Mouse (Mus musculus): ENCODE data around the gene Zwilch. TPM values are rescaled to one million over a fixed set of nuclear protein-coding genes. Genes with fewer than 3 reads are reported as not detected.
A peak's percentile ranks its signal among the peaks of the same experiment; 100 is the strongest.

Zwilch gene
- polyA plus RNA-seq (2012; rRNA removed), result 8.1 and 8.3 TPM in 2 replicates

- DNase-seq, result peak; percentile 77
- no peak for TF ChIP-seq CTCF (IDR thresholded peaks at IDR 0.05; ENCODE audit: borderline replicate concordance, control insufficient read depth, extremely low read depth, insufficient read depth, low read length, poor library complexity)
- TF ChIP-seq POLR2A (IDR thresholded peaks at IDR 0.05; ENCODE audit: control insufficient read depth, extremely low read depth, insufficient read depth, low read length, poor library complexity), result peak; percentile 62; the same call in 1 of the 2 replicates
- H3K27ac ChIP-seq (ENCODE audit: control insufficient read depth, insufficient read depth, low read length), result peak within 1 kb of the TSS; percentile 74
- peak within 1 kb of the TSS; percentile 97 for H3K4me3 ChIP-seq (ENCODE audit: control insufficient read depth, insufficient read depth, low read length)
- H3K27me3 ChIP-seq (ENCODE audit: control insufficient read depth, insufficient read depth, low read length), result no peaks in the 10 kb centered on the region
- H3K4me1 ChIP-seq (replicated peaks; ENCODE audit: control insufficient read depth, insufficient read depth, low read length), result peaks cover 4% of the 10 kb centered on the region
- WGBS, result under 1% methylated on average over 42 of the region's 42 CpGs
- H3K36me3 ChIP-seq (ENCODE audit: control insufficient read depth, insufficient read depth, low read length), result peaks cover 30% of the 10 kb centered on the region
These were observed at the start of gene Zwilch, which contains the start of gene Rpl4 for GRCm38 (mm10) chr9:64172816-64173665. TSS of gene Zwilch (minus strand) at chr9:64173104. TSS of gene Rpl4 (plus strand) at chr9:64173375.

DNA sequence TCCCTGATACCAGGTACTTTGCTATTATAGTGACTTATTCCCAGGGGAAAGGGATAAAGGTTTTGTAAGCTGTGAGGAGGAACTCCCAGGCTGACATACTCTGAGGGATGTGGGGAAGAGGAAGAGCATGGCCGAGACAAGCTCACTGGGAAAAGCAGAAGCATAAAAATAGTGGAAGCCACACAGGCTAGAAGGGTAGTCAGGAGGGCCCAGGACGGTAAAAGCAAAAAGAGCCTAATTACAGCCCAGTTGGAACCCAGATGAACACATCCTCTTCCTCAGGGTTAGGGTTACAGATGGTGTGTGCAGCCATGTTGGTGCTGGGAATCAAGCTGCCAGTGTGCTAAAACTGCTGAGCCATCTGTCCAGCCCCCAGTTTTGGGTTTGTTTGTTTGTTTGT lies 49.2 kb upstream of the Zwilch start:
- H3K4me3 ChIP-seq (ENCODE audit: control insufficient read depth, insufficient read depth, low read length), result no peak overlapping the region
- no peak for DNase-seq
- WGBS, result 68% methylated on average over 2 of the region's 2 CpGs
- H3K4me1 ChIP-seq (replicated peaks; ENCODE audit: control insufficient read depth, insufficient read depth, low read length), result no peaks in the 10 kb centered on the region
- TF ChIP-seq CTCF (IDR thresholded peaks at IDR 0.05; ENCODE audit: borderline replicate concordance, control insufficient read depth, extremely low read depth, insufficient read depth, low read length, poor library complexity), result no peak
- TF ChIP-seq POLR2A (IDR thresholded peaks at IDR 0.05; ENCODE audit: control insufficient read depth, extremely low read depth, insufficient read depth, low read length, poor library complexity), result no peak
- no peaks in the 10 kb centered on the region for H3K27me3 ChIP-seq (ENCODE audit: control insufficient read depth, insufficient read depth, low read length)
- no peak overlapping the region for H3K27ac ChIP-seq (ENCODE audit: control insufficient read depth, insufficient read depth, low read length)
- H3K36me3 ChIP-seq (ENCODE audit: control insufficient read depth, insufficient read depth, low read length), result no peaks in the 10 kb centered on the region

- Histone ChIP-seq H3K27me3 (ENCODE audit: control insufficient read depth, insufficient read depth, low read length) (no peaks in the 10 kb centered on the region), H3K36me3 (ENCODE audit: control insufficient read depth, insufficient read depth, low read length) (no peaks in the 10 kb centered on the region), H3K27ac (ENCODE audit: control insufficient read depth, insufficient read depth, low read length) (no peak overlapping the region), H3K4me1 (replicated peaks; ENCODE audit: control insufficient read depth, insufficient read depth, low read length) (no peaks in the 10 kb centered on the region), H3K4me3 (ENCODE audit: control insufficient read depth, insufficient read depth, low read length) (no peak overlapping the region)
- WGBS, result 77% methylated on average over 4 of the region's 4 CpGs
- TF ChIP-seq POLR2A (IDR thresholded peaks at IDR 0.05; ENCODE audit: control insufficient read depth, extremely low read depth, insufficient read depth, low read length, poor library complexity), result no peak
- no peak for DNase-seq
These were observed 48.6 kb upstream of the Zwilch start for GRCm38 (mm10) chr9:64221480-64221879.

GRCm38 (mm10) chr9:64220603-64221002 lies 47.7 kb upstream of the Zwilch start:
- no peak for DNase-seq
- Histone ChIP-seq H3K4me3 (ENCODE audit: control insufficient read depth, insufficient read depth, low read length) (no peak overlapping the region), H3K27me3 (ENCODE audit: control insufficient read depth, insufficient read depth, low read length) (no peaks in the 10 kb centered on the region), H3K4me1 (replicated peaks; ENCODE audit: control insufficient read depth, insufficient read depth, low read length) (no peaks in the 10 kb centered on the region), H3K27ac (ENCODE audit: control insufficient read depth, insufficient read depth, low read length) (no peak overlapping the region), H3K36me3 (ENCODE audit: control insufficient read depth, insufficient read depth, low read length) (no peaks in the 10 kb centered on the region)
- WGBS, result 100% methylated on average over 1 of the region's 1 CpGs
- no peak for TF ChIP-seq CTCF (IDR thresholded peaks at IDR 0.05; ENCODE audit: borderline replicate concordance, control insufficient read depth, extremely low read depth, insufficient read depth, low read length, poor library complexity)
- TF ChIP-seq POLR2A (IDR thresholded peaks at IDR 0.05; ENCODE audit: control insufficient read depth, extremely low read depth, insufficient read depth, low read length, poor library complexity), result no peak

DNA sequence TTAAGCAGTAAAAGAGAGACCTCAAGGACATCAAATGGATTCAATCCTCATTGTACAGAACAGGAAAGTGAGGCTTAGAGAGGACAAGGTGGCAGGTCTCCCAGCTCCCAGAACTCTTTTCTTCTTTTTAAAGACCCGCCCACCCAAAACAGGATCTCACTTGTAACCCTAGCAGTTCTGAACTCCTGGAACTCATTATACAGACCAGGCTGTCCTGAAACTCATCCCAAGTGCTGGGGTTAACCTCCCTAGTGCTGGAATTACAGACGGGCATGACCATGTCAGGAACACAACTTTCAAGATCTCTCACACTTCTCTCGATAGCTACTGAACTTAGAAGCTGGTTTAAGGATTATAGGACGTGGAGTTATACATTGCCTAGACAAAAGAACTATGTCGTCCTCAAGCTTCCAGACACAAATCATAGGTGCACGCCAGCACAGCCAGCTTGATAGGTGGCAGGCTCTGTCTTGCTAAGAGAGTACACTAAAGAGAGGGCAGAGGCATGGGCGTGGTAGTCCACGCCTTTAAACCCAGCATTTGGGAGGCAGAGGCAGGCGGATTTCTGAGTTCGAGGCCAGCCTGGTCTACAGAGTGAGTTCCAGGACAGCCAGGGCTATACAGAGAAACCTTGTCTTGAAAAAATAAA lies 47.0 kb upstream of the Zwilch start:
- WGBS, result 98% methylated on average over 10 of the region's 10 CpGs
- Histone ChIP-seq H3K27ac (ENCODE audit: control insufficient read depth, insufficient read depth, low read length) (no peak overlapping the region), H3K4me3 (ENCODE audit: control insufficient read depth, insufficient read depth, low read length) (no peak overlapping the region), H3K4me1 (replicated peaks; ENCODE audit: control insufficient read depth, insufficient read depth, low read length) (no peaks in the 10 kb centered on the region), H3K36me3 (ENCODE audit: control insufficient read depth, insufficient read depth, low read length) (no peaks in the 10 kb centered on the region), H3K27me3 (ENCODE audit: control insufficient read depth, insufficient read depth, low read length) (no peaks in the 10 kb centered on the region)
- TF ChIP-seq CTCF (IDR thresholded peaks at IDR 0.05; ENCODE audit: borderline replicate concordance, control insufficient read depth, extremely low read depth, insufficient read depth, low read length, poor library complexity), result no peak
- TF ChIP-seq POLR2A (IDR thresholded peaks at IDR 0.05; ENCODE audit: control insufficient read depth, extremely low read depth, insufficient read depth, low read length, poor library complexity), result no peak
- DNase-seq, result no peak

GRCm38 (mm10) chr9:64219305-64219704 lies 46.4 kb upstream of the Zwilch start:
- 92% methylated on average over 1 of the region's 1 CpGs for WGBS
- DNase-seq, result no peak
- Histone ChIP-seq H3K36me3 (ENCODE audit: control insufficient read depth, insufficient read depth, low read length) (no peaks in the 10 kb centered on the region), H3K4me3 (ENCODE audit: control insufficient read depth, insufficient read depth, low read length) (no peak overlapping the region), H3K27ac (ENCODE audit: control insufficient read depth, insufficient read depth, low read length) (no peak overlapping the region), H3K4me1 (replicated peaks; ENCODE audit: control insufficient read depth, insufficient read depth, low read length) (no peaks in the 10 kb centered on the region), H3K27me3 (ENCODE audit: control insufficient read depth, insufficient read depth, low read length) (no peaks in the 10 kb centered on the region)
- no peak for TF ChIP-seq POLR2A (IDR thresholded peaks at IDR 0.05; ENCODE audit: control insufficient read depth, extremely low read depth, insufficient read depth, low read length, poor library complexity)
- no peak for TF ChIP-seq CTCF (IDR thresholded peaks at IDR 0.05; ENCODE audit: borderline replicate concordance, control insufficient read depth, extremely low read depth, insufficient read depth, low read length, poor library complexity)
